Mouse (Mus musculus) bone marrow, adult 2 months (tissue): ENCODE data around the gene Tvp23b.

Experiments
- CTCF ChIP-seq: fragments of 200-500 bp; IDR thresholded peaks from 2 replicates; pipeline ENCODE4 v1.5.1; 2011; ENCODE audit warnings: low read length, control low read depth; ENCODE audit not compliant: control insufficient read depth, insufficient read depth
- POLR2A ChIP-seq: fragments of 200-500 bp; IDR thresholded peaks from 2 replicates; pipeline ENCODE4 v1.6.1; 2011; ENCODE audit warnings: low read depth, mild to moderate bottlenecking, control low read depth, low read length, borderline replicate concordance; ENCODE audit not compliant: control insufficient read depth

GRCm38 (mm10) chr11:62909720-62910306 is 30.6 kb downstream of the Tvp23b start:
- TF ChIP-seq CTCF (no peak), POLR2A (no peak)
